Mouse (Mus musculus): ENCODE data around the gene Rnf168.

- TF ChIP-seq GATA1 (IDR thresholded peaks at IDR 0.05; ENCODE audit: borderline replicate concordance, low read length) (no peak), FLI1 (IDR thresholded peaks at IDR 0.05; ENCODE audit: low read length) (no peak)
These were observed 35.1 kb downstream of the Rnf168 start for GRCm38 (mm10) chr16:32312386-32312785.
